Comparison of ENCODE assay signal across 8 mouse cellular contexts in the genomic region with DNA sequence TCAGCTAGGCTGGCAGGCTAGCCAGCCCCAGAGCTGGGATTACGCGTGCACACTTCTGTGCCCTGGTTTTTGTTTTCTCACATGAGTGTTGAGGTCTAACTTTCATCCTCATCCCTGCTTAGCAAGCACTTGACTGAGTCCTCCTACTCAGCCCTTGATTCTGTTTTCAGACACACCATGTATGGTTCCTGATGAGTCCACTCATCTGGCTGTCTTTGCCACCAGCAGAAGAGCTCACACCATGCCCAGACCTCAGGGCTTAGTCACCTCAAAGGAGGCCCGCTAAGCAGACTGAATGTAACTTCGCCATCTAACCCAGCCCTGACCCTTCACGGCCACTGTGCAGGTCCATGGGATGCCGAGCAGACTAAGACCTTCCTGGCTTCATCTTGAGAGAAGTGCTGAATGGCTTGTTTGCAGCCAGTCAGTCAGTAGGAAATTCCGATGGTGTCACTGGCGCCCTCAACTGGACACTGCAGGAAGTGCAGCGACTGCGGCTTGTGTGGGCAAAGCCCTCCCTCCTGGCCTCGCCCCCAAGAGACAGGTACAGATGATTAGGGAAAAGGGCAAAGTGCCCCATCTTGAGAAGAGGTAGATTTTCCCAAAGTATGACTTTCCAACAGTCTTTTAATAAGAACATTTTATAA.
DNase-seq lines count a peak whose midpoint lies in the region; ATAC-seq lines count a peak whose summit lies in the region.

No protein-coding gene starts in this region.

- H3K4me2 ChIP-seq in neural tube, embryonic 15.5 days, result no peak overlapping the region

- no peaks in the 10 kb centered on the region for H3K36me3 ChIP-seq in neural tube, embryonic 15.5 days

- H3K9ac ChIP-seq in neural tube, embryonic 15.5 days (replicated peaks), result no peak overlapping the region

- H3K4me1 ChIP-seq in neural tube, embryonic 15.5 days, result peaks cover 15% of the 10 kb centered on the region

- intact Hi-C loops in left cerebral cortex, postnatal 36 days (cut with DNase I), result loop anchor here (5.0 kb wide), 2 partner anchors 211 to 291 kb away; a partner anchor contains a TSS

- no peak overlapping the region for H3K27ac ChIP-seq in neural tube, embryonic 15.5 days (replicated peaks)

- WGBS in neural tube, embryonic 15.5 days, result 54% methylated on average over 11 of the region's 11 CpGs

- H3K9me3 ChIP-seq in neural tube, embryonic 15.5 days (replicated peaks), result no peaks in the 10 kb centered on the region

- peak; percentile 82 for DNase-seq in neural tube, embryonic 10.5 days (ENCODE audit: extremely low spot score, low spot score)
- DNase-seq in induced T-regulatory cell, adult 2 months (ENCODE audit: low read depth), result peak; percentile 69
- peak; percentile 72 to 73 for DNase-seq in left cerebral cortex, postnatal 36 days (ENCODE audit: low spot score in 2 of 2)
- peak; percentile 64 for DNase-seq in testis, postnatal 14 days (ENCODE audit: low spot score)

- no peak for ATAC-seq in neural tube, embryonic 15.5 days (ENCODE audit: low FRiP score)
- ATAC-seq in cerebellum, adult (ENCODE audit: insufficient number of reproducible peaks, low FRiP score, low TSS enrichment), result 0 out of 2 replicates have a peak, but pooled peaks have one; percentile 36
- ATAC-seq in frontal cortex, adult (ENCODE audit: low TSS enrichment), result peak; percentile 74; the same call in 1 of the 2 replicates
- peak; percentile 48; the same call in 1 of the 2 replicates for ATAC-seq in monocyte, adult 5-6 weeks (replicated peaks; ENCODE audit: insufficient number of reproducible peaks, low FRiP score, low TSS enrichment, poor library complexity, severe bottlenecking)

- H3K27me3 ChIP-seq in neural tube, embryonic 15.5 days (replicated peaks), result no peaks in the 10 kb centered on the region

- H3K4me3 ChIP-seq in neural tube, embryonic 15.5 days (replicated peaks), result no peak overlapping the region
